Mouse (Mus musculus) hindbrain, embryonic 12.5 days (tissue): ENCODE data around the gene Bcam. TPM values are rescaled to one million over a fixed set of nuclear protein-coding genes. Genes with fewer than 3 reads are reported as not detected.
A peak's percentile ranks its signal among the peaks of the same experiment; 100 is the strongest.

Experiments used
- ATAC-seq: fragments of 200-750 bp; cut with Nextera tagmentation; 2 replicates; pipeline ENCODE4 v1.8.0; 2017; ENCODE audit warnings: moderate TSS enrichment; ENCODE audit not compliant: low FRiP score
- H3K27ac ChIP-seq: fragments of 300-500 bp; sonication (generic); 2 replicates; pipeline ENCODE4 v1.5.1; 2016; ENCODE audit warnings: mild to moderate bottlenecking
- H3K27me3 ChIP-seq: fragments of 300-500 bp; sonication (generic); 2 replicates; pipeline ENCODE4 v1.6.1; 2016; ENCODE audit warnings: mild to moderate bottlenecking
- H3K36me3 ChIP-seq: fragments of 300-500 bp; sonication (generic); 2 replicates; pipeline ENCODE4 v1.6.1; 2016; ENCODE audit warnings: mild to moderate bottlenecking
- H3K4me1 ChIP-seq: fragments of 300-500 bp; sonication (generic); 2 replicates; pipeline ENCODE4 v1.6.1; 2016
- H3K4me2 ChIP-seq: fragments of 300-500 bp; sonication (generic); replicated peaks from 2 replicates; pipeline ENCODE4 v1.6.1; 2016; ENCODE audit warnings: mild to moderate bottlenecking
- H3K4me3 ChIP-seq: fragments of 300-500 bp; sonication (generic); 2 replicates; pipeline ENCODE4 v1.5.1; 2016; ENCODE audit warnings: mild to moderate bottlenecking
- H3K9ac ChIP-seq: fragments of 300-500 bp; sonication (generic); 2 replicates; pipeline ENCODE4 v1.6.1; 2016; ENCODE audit warnings: mild to moderate bottlenecking, moderate library complexity
- H3K9me3 ChIP-seq: fragments of 300-500 bp; sonication (generic); replicated peaks from 2 replicates; pipeline ENCODE4 v1.6.1; 2016; ENCODE audit warnings: mild to moderate bottlenecking
- WGBS: fragments of 180-500 bp; shearing (Covaris S2); methylation state at CpG from one replicate; pipeline ENCODE4 v1.1.7; 2016; 5-methylcytosine and 5-hydroxymethylcytosine counted together
- polyA plus RNA-seq: library from polyadenylated mRNA; unstranded; fragments of >200 nt; fragmentation: Nextera tagmentation; extraction: Ambion mirVana; gene quantifications from 2 replicates; pipeline ENCODE4 v1.2.1, GENCODE M21; 2016

The Bcam gene
- polyA plus RNA-seq, 1 experiment from 2014 or later: 25.1 TPM

DNA sequence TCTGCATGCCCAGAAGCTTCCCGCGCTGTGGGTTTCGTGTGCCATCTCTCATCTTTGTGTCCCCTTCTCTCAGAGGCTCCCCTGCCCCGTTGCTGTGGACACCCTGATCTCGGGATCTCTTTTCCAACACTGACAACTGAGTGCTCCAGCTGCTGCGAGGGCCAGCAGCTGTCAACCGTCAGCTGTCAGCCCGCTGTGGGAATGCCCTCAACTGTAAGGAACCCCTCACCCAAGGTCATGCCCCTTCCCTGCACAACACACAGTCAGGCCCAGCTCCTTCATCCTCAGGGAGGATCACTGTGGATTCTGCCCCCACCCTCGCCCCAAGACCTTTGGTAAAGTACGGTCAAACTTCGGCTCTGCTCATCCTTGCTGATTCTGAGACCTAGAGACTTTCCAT lies 8.5 kb downstream of the Bcam start:
- Histone ChIP-seq H3K4me2 (no peak overlapping the region), H3K4me1 (no peaks in the 10 kb centered on the region), H3K9ac (no peak overlapping the region), H3K9me3 (no peaks in the 10 kb centered on the region), H3K36me3 (no peaks in the 10 kb centered on the region; the same call in 1 of the 2 replicates), H3K4me3 (no peak overlapping the region), H3K27ac (no peak overlapping the region), H3K27me3 (no peaks in the 10 kb centered on the region)
- 76% methylated on average over 11 of the region's 11 CpGs for WGBS
- no peak for ATAC-seq

DNA sequence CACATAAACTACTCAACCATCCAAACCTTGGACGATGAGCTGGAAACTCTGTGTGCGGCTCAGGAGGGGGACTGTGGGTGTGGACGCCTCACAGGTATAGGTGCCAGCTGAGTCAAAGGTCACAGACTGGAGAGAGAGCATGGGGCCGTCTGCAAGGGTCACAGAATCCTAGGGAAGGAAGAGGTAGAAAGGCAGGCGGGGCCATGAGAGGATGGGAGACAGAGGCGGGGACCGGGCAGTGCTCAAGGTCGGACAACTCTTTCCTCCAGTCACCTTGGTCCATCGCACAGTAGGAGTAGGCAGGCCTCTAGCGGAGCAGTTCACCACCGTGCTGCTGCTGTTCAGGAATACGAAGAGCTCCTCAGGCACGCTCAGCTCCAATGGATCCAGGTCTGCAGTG lies 10.8 kb downstream of the Bcam start:
- H3K9ac ChIP-seq: no peak overlapping the region
- H3K27me3 ChIP-seq: no peaks in the 10 kb centered on the region
- H3K9me3 ChIP-seq: no peaks in the 10 kb centered on the region
- ATAC-seq: no peak
- 92% methylated on average over 13 of the region's 13 CpGs for WGBS
- no peak overlapping the region for H3K27ac ChIP-seq
- H3K4me2 ChIP-seq: no peak overlapping the region
- H3K36me3 ChIP-seq: no peaks in the 10 kb centered on the region; the same call in 1 of the 2 replicates
- H3K4me3 ChIP-seq: no peak overlapping the region
- H3K4me1 ChIP-seq: no peaks in the 10 kb centered on the region

DNA sequence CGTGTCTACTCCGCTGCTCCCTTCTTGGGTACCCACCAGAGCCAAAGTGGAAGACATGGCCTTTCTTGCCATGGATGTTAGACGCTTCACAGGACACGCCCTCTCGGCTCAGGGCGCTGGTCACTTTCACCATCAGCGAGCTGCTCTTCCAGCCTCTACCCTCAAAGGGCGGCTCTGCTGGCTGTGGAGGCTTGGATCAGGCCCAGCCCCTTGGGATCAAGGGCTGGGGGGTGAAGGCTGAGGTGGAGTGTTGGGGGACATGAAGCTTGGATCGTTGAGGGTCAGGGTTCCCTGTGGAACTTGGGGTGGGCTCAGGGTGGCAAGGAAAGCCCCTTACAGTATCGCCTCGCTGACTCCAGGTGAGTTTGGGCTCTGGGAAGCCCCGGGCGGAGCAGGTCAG lies 12.2 kb downstream of the Bcam start:
- Histone ChIP-seq H3K9me3 (no peaks in the 10 kb centered on the region), H3K36me3 (no peaks in the 10 kb centered on the region; the same call in 1 of the 2 replicates), H3K4me2 (no peak overlapping the region), H3K4me1 (no peaks in the 10 kb centered on the region), H3K4me3 (no peak overlapping the region), H3K9ac (no peak overlapping the region), H3K27me3 (no peaks in the 10 kb centered on the region), H3K27ac (no peak overlapping the region)
- ATAC-seq: no peak
- 85% methylated on average over 13 of the region's 13 CpGs for WGBS

DNA sequence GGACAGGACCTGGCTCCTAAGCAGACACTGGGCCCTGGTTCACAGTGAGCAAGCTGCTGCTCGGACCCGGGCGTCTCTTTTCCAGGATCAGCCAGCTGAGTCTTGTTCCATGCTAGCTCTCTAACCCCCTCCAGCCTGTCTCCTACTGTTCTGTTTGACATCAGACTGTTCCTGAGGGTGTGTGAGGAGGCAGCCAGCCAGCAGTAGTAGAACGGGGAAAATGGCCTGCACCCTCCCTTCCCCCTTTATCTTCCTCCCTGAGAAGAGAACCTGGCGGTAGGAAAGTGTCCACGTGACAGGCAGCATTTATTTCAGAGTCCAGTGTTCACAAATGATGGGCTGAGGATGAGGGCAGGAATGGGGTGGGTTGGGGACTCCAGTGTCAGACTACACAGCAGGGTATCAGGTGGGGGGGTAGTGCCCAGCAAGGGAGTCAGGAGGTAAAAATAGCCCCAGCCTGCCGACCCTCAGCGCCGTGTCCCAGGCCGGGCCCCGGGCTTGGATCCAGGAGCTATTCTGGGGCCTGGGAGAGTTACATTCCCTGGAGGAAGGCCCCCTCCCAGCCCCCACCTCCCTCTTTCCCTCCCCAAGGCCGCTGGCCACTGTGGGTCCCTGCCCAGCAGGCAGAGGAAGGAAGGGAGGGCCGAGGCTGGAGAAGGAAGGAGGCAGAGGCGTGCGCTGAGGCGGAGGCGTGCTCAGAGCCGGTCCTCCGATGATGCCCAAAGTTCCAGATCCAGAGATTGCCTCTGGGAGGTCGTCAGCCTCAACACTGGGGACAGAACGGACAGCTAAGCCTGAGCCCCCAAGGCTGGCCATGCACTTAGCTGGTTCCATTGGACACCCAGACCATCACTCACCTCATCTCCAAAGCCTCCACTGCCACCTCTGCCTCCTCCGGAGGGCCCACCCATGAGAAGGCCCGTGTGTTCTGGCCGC lies 14.7 kb downstream of the Bcam start:
- Histone ChIP-seq H3K4me1 (no peaks in the 10 kb centered on the region), H3K9ac (no peak overlapping the region), H3K27ac (no peak overlapping the region), H3K4me2 (no peak overlapping the region), H3K36me3 (no peaks in the 10 kb centered on the region; the same call in 1 of the 2 replicates), H3K27me3 (no peaks in the 10 kb centered on the region), H3K9me3 (no peaks in the 10 kb centered on the region), H3K4me3 (no peak overlapping the region)
- ATAC-seq: 0 out of 2 replicates have a peak, but pooled peaks have one; percentile 26
- 78% methylated on average over 21 of the region's 24 CpGs for WGBS

DNA sequence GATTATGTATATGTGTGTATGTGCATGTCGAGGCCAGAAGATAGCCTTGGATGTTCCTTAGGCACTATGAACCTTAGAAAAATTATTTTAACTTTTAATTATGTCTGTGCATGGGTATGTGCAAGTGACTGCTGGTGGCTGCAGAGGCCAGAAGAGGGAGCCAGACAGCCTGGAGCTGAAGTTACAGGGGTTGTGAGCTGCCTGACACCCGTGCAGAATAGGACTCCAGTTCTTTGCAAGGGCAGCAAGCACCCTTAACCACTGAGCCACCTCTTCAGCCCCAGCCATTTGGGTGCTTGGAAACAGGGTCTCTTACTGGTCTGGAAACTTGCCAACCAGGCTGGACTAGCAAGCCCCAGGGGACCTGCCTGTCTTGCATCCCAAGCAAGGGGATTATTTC lies 15.8 kb downstream of the Bcam start:
- Histone ChIP-seq H3K4me1 (peaks cover 6% of the 10 kb centered on the region; the same call in 1 of the 2 replicates), H3K27me3 (no peaks in the 10 kb centered on the region), H3K36me3 (no peaks in the 10 kb centered on the region; the same call in 1 of the 2 replicates), H3K27ac (no peak overlapping the region), H3K4me3 (no peak overlapping the region), H3K9ac (no peak overlapping the region), H3K4me2 (no peak overlapping the region), H3K9me3 (no peaks in the 10 kb centered on the region)
- ATAC-seq: no peak
- WGBS: 93% methylated on average over 2 of the region's 2 CpGs

DNA sequence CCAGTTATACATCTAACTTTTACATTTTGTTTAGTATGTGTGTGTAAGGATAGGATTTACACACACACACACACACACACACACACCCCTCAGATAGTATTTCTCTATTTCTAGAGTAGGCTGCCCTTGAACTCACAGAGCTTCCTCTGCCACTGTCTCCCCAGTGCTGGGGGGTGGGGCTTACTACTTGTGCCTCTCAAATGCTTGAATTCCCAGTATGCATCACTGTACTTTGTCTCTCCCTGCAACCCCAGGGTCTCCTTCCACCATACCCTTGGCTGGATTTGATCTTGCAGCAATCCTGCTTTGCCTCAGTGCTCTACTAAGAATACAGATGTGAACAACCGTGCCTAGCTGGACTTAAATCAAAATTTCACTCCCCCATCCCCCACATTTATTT lies 16.8 kb downstream of the Bcam start:
- H3K36me3 ChIP-seq: no peaks in the 10 kb centered on the region; the same call in 1 of the 2 replicates
- H3K27ac ChIP-seq: no peak overlapping the region
- no peak overlapping the region for H3K4me2 ChIP-seq
- ATAC-seq: no peak
- no peaks in the 10 kb centered on the region for H3K27me3 ChIP-seq
- no peaks in the 10 kb centered on the region for H3K9me3 ChIP-seq
- no peak overlapping the region for H3K9ac ChIP-seq
- WGBS: 89% methylated on average over 1 of the region's 1 CpGs
- H3K4me3 ChIP-seq: no peak overlapping the region
- peaks cover 6% of the 10 kb centered on the region; the same call in 1 of the 2 replicates for H3K4me1 ChIP-seq

DNA sequence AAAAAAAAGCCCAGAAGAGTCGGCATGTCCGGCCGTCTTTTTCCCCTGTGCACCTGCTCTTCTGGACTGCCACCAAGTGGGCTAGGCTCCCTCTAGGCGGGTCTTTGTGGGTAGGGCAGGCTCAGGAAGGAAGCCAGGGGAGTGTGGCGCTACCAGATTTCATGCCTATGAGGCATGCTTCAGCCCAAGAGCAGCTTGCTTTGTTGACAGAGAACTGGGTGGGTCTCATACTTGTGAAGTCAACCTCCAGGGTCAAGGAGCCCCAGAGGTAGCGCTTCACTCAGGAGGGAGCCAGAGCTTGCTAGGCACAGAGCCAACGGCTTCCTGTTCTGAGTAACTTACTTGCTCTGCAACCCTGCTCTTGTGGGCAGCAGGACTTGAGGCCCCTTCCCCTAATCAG lies 17.2 kb downstream of the Bcam start:
- no peak for ATAC-seq
- H3K4me2 ChIP-seq: no peak overlapping the region
- H3K9ac ChIP-seq: no peak overlapping the region
- no peaks in the 10 kb centered on the region for H3K36me3 ChIP-seq
- peaks cover 8% of the 10 kb centered on the region for H3K4me1 ChIP-seq
- no peak overlapping the region for H3K27ac ChIP-seq
- no peaks in the 10 kb centered on the region for H3K9me3 ChIP-seq
- H3K4me3 ChIP-seq: no peak overlapping the region
- H3K27me3 ChIP-seq: no peaks in the 10 kb centered on the region
- 77% methylated on average over 7 of the region's 7 CpGs for WGBS

DNA sequence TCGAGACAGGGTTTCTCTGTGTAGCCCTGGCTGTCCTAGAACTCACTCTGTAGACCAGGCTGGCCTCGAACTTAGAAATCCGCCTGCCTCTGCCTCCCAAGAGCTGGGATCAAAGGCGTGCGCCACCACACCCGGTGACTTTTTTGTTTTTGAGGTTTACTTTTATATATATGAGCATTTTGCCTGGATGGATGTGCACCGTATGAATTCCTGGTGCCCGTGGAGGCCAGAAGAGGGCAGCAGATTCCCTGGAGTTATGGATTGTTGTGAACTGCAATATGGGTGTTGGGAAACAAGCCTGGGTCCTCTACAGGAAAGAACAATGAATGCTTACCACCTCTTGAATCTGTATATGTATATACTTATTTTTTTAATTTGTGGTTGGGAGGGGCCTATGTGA lies 18.2 kb downstream of the Bcam start:
- WGBS: 72% methylated on average over 8 of the region's 8 CpGs
- Histone ChIP-seq H3K36me3 (no peaks in the 10 kb centered on the region), H3K9ac (no peak overlapping the region), H3K4me2 (no peak overlapping the region), H3K27me3 (no peaks in the 10 kb centered on the region), H3K4me1 (peaks cover 17% of the 10 kb centered on the region), H3K27ac (no peak overlapping the region), H3K9me3 (no peaks in the 10 kb centered on the region), H3K4me3 (no peak overlapping the region)
- ATAC-seq: no peak

DNA sequence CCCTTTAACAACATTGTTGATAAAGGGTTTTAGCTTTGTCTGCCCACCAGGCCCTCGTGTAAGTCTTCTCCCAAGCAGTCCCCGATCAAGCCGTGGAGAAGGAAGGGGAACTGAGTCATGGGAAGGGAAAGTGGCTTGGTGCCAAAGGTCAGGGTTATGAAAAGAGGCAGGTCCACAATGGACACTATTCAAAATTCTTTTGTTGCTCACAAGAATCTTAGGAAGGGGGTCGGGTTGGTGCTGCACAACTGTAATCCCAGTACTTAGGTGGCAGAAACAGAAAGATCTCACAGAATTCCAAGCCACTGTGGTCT lies 19.8 kb downstream of the Bcam start:
- Histone ChIP-seq H3K4me1 (peaks cover 34% of the 10 kb centered on the region), H3K4me3 (no peak overlapping the region), H3K36me3 (no peaks in the 10 kb centered on the region), H3K27me3 (no peaks in the 10 kb centered on the region), H3K27ac (no peak overlapping the region), H3K4me2 (no peak overlapping the region), H3K9ac (no peak overlapping the region), H3K9me3 (no peaks in the 10 kb centered on the region)
- 52% methylated on average over 4 of the region's 4 CpGs for WGBS
- no peak for ATAC-seq

DNA sequence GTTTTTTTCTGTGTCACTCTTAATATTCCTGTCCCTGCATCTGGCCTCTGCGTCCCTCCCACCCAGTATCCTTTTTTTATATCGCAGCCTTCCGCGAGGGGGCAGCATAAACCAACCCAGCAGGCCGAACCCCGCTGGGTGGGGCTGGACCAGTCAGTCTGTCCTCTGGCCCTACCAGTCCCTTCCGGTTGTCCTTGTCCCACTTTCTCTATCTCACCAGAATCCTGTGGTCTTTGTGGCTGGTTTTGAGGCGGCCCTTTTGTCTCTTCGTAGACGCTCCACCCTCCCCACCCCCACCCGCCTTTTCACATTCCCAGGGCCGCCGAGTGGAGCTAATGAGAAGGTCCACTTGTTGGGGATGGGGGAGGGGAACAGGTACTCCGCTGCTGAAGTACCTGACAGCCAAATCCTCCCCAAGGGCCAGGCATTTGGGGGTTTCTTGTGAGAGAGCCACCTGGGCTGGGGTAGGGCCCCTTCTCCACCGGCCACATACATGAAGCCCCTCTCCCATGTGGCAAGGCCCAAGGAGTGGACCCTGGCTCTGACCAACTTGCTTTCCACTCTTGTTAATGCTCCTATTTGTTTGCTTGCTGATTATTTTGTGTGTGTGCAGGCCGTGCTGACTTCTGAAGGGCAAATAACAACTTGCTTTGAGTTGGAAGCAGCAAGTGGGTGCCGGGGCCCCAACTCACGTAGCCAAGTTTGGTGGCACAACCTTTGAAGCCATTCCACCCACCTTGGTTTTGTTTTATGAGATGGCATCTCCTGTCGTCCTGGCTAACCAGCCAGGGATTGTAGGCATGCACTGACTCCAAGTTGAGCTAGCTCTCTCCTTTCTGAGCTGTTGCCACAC lies 20.4 kb downstream of the Bcam start, which contains the start of gene Nectin2:
Nectin2 (minus strand) TSS at position 267 of the 853 bp plus-strand sequence.
- Histone ChIP-seq H3K27ac (peak within 1 kb of the TSS; percentile 85), H3K36me3 (no peaks in the 10 kb centered on the region), H3K27me3 (no peaks in the 10 kb centered on the region), H3K4me3 (peak within 1 kb of the TSS; percentile 79), H3K4me2 (peak within 1 kb of the TSS; percentile 70), H3K9ac (peak within 1 kb of the TSS; percentile 90), H3K4me1 (peaks cover 37% of the 10 kb centered on the region), H3K9me3 (no peaks in the 10 kb centered on the region)
- ATAC-seq: peak; percentile 44
- WGBS: 18% methylated on average over 19 of the region's 19 CpGs

DNA sequence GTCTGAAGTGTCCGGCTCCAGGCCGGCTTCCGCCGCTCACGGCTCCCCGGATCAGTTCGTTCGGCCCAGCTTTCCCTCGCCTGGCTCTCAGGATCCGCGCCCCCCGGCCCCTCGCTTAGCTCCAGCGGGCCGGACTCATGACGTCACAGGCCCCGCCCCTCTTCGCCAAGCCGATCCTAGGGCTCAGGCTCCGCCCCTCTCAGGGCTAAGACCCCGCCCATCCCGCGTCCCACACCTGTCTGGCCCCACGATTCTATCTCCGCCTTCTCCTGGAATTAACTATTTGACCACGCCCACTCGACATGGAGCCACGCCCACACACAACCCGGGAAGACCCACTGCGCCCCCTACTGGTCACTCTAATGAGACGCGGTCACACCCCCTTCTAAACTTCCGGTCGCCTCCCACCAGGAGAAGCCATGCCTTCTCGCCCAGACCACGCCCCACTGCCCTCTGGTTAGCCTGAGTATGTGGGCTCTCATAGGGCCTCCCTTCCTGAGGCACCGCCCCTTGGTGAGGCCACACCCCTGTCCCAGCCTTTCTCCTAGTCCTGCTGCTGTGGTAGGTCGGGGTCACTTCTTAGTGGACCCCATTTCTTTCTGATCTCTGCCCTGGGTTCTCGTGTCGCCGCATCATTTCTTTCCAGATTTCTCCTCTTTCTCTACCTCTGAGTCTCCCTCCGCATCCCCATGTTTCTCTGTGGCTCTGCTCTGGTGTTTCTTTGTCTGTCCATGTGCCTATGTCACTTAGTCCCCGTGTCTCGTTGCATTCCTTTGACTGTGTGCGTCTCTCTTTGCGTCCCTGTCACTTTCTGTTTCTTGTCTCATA lies 21.2 kb downstream of the Bcam start:
- Histone ChIP-seq H3K9me3 (no peaks in the 10 kb centered on the region), H3K4me1 (peaks cover 45% of the 10 kb centered on the region), H3K27ac (peak overlapping the region; percentile 85), H3K36me3 (no peaks in the 10 kb centered on the region), H3K4me2 (peak overlapping the region; percentile 70), H3K9ac (peak overlapping the region; percentile 90), H3K4me3 (peak overlapping the region; percentile 79), H3K27me3 (no peaks in the 10 kb centered on the region)
- peak; percentile 94 for ATAC-seq
- WGBS: under 1% methylated on average over 45 of the region's 46 CpGs
